Mouse (Mus musculus) fibroblast of lung, adult 2 months (primary cell): ENCODE data around the gene Pard3b.
"Not testable (repeated sequence)": the region's sequence is repeated elsewhere in the genome, so short reads cannot be mapped to it uniquely, and the experiment has no call there.

Experiments
- DNase-seq: peaks from one replicate; pipeline ENCODE4 v3.0.0-alpha.2; 2011; ENCODE audit warnings: low read depth

Pard3b gene

DNA sequence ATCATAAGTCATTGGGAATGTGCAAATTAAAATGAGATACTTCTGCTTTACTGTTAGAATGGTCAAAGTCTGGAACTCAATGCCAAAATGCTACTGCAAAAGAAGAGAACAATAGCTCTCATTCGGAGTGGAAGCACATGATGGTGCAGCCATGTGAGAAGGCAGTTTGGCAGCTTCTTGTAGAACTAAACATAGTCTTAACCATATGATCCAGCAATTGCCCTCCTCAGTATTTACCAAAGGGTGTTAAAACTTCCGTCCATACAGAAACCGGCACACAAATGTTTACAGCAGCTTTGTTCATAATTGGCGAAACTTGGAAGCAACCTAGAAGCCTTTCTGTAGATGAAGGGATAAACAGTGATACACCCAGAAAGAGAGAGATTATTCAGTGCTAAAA is 943.9 kb downstream of the Pard3b start:
- DNase-seq: no peak

DNA sequence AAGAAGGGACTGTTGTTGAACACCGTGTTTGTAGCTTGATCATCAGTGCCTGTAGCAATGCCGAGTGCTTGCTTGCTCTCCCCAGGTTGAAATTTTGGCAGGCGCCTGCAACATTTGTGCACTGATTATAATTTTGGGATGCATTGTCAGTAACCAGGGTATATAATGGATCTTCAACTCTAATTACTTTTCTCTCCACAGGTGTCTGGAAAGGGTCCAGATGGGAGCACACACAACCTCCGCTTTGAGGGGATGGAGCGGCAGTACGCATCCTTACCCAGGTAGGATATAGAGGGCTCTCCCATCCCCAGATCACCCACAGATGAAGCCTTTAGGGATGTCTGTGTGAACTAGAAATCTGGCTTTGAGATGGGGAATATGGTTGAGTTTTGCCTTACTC is 948.9 kb downstream of the Pard3b start:
- DNase-seq: no peak

DNA sequence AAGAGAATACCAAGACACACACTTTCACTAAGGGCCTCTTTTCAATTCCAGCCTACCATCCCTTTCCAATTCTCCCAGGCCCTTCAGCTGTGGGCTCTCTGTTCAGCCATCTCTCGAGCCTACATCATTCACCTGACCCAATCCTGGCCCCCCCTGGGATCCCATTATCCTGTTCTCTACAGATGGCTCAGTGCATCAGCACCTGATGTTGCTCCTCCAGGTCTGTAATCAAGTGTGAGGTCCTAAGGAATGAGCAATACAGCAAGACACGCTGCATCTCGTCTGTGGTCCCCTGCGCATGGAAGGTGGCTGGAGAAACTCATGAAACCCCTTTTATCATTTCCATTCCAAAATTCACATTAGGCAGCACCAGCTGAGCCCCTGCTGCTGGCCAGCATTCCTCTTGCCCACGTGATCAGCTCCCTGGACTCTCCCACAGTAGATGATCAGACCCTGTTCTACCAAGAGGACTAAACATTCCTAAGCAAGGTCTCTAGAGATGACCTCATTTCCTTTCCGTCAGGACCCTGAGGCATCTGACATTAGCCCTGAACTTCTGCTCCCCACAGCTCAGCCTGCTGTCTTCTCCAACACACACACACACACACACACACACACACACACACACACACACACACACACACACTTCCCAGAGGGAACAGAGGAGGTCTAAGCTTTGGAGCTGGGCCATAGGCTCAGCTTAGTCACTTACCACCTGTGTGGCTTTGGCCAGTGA is 952.8 kb downstream of the Pard3b start:
- no peak for DNase-seq

DNA sequence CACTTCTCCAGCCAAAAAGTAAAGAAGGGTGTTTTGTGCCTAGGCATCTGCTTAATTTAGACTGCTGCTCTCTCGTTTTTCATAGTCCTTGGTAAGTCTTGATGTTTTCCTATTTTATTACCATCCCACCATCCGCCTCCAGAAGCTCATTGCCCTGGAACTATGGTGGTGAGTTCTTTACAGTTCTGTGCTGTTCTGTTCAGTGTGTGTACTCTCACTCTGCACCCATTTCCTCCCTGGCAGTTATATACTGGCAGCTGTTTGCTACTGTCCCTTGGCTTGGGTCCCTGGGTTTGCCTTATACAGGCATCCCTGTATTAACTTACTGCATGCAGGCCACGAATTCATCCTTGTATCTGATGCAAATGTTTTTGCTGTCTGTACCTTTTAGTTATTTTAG is 956.8 kb downstream of the Pard3b start:
- DNase-seq: no peak

DNA sequence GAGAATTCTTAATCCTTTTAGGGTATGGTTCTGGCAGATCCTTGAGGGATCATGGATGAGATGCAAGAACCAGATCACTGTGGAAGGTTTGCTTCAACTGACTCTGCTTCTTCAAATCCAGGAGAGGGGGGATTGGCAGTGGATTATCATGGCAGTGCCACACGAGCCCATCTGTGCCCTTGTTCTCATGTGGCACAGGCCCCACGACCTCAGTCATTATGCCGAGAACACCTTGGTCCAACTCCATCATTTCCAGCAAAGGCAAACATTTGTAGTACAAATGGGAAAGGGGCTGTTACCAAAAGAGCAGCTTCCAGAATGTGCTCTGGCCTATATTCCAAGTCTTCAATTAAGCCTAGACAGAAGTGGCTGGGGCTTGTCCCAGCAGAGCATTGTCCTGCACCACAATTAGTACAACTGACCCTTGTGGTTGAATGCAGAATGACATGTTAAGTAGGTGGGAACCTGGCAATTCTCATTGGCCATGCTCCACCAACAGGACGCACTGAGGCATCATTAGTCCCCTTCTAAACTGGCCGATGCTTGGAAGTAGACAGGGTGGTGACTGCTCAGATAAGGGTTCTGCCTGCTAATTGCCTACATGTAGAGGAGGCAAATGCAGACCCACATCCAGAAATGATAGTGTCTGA is 959.3 kb downstream of the Pard3b start:
- DNase-seq: no peak

DNA sequence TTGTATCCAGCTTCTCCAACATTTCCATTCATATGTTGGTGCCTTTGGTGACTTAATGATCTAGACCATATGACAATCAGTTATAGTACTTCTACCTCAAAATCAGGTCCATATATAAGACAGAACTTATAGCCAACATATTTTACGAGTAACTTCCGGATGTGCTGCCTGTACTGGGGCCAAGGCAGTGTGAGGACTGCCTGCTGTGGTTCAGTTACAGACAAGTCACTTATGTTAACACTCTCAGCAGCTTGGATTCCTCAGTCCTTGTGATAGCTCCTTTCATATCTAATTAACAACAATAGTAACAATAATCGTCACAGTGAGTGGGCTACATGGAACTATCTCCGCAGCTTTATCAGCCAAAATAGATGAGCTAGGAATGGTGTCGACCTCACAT is 959.9 kb downstream of the Pard3b start:
- no peak for DNase-seq

DNA sequence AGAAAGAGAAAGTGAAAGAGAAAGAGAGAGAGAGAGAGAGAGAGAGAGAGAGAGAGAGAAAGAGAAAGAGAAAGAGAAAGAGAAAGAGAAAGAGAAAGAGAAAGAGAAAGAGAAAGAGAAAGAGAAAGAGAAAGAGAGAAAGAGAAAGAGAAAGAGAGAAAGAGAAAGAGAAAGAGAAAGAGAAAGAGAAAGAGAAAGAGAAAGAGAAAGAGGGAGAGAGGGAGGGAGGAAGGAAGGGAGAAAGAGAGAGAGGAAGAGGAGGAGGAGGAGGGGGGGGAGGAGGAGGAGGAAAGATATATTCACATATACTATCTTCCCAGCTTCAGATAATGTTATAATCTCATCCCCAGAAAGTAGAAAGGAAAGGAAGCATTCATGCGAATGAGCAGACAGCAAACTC is 966.0 kb downstream of the Pard3b start:
- not testable (repeated sequence) for DNase-seq

DNA sequence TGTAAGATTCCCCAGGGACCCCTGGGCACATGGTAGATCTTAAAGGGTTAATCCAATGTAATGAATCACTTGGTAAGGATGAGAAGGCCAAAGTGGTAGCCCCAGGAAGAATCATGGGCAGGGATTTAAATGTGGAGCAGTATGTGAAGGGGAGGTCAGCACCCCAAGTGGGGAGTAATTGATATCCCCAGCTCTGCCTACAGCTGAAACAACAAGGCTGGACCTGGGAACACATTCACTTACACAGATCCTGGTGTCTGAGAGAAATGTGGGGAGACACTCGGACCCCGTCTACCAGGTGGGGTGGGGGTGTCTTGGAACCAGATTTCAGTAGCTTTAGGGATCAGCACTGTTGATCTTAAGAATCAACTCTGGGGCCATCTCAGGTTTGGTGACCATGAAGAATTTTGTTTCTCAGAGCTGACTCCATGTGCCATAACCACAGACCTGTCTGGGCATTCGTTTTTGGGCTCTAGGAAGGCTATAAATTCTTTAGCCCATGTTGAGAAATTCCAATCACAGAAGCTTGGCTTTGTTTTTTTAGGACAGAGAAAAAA is 979.6 kb downstream of the Pard3b start:
- DNase-seq: peak; percentile 73

DNA sequence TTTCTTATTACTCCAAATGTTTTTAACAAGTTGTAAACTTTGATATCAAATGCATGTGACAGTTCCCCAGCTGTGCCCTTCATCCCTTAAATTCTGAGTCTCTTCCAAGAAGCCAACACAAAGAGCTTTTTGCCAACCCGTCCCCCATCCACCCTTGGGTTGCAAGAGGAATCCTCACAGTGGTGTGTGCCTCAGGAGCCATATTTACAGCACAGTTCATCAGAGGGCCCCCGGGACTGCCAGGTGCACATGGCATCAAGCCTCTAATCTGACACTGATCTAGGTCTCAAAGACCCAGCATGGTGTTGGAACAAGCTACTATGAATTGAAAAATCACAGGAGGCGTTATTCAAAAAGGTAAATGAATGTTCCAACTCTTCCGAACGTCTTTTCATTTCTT is 980.8 kb downstream of the Pard3b start:
- no peak for DNase-seq

DNA sequence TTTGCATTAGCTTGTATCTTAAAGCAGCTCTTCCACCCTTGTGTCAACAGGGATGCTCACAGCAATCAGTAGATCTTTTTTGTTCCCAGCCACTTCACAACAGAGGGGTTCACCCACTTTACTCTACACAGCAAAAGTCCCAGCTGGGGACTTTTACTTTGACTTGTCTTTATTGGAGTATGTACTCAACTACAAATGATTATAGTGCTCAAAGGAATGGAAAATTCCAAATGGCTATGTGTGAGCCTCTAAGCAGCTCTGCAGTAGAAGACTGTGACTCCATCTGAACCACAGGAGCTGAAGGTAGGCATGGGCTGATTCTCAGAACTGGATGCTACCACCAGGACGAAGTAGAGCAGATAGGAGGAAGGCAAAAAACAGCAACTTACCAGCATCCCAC is 983.8 kb downstream of the Pard3b start:
- DNase-seq: no peak

DNA sequence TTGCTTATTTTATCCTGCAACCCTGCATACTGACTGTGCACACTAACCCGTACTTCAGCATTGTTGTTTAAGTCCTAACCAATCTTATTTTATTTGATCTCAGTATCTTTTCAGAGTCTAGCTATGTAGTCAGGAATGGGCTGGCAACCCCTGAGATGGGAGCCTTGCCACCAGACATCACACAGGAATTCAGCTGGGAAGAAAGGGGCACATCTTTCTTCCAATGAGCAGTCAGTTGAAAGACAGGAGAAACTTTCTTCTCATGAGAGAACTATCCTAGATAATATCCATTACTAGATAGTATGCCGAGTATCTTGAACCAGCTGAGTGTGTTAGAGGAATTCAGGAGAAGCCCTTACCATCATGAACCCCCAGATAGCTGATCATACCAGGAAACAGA is 985.5 kb downstream of the Pard3b start:
- no peak for DNase-seq

DNA sequence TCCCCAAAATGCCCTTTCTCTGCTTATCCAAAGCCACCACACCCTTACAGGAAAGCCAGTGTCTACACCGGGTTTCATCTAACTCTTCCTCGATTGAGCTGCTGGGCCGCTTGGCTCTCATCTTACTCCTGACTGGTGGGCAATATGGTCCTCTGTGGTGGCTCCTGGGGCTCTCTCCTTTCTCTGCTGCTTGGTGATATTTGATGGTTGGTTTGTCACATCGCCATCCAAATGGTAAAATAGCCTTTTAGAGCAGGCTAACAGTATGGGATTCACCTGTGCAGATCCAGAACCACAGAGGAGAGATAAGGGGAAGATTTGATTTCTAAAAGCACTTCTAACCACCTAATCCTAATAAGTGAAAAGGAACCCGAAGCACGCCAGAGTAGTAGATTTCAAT is 986.2 kb downstream of the Pard3b start:
- no peak for DNase-seq

DNA sequence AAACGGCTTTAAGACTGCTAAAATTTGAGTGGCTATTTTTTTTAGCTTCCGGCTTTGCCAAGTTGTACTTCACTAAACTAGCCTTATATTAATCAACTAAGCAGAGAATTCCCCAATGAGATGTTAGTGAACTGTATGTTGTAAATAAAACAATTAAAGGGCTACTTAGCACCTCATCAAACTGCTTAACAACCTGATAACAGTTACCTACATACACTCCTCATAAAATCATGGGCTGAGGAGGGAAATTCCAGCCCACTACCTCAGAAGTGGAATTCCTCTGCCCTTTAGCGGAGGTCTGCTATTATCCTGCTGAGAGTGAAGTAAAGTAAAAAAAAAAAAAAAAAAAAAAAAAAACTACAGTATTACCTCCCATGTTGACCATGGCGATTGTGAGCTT is 986.7 kb downstream of the Pard3b start:
- DNase-seq: no peak

DNA sequence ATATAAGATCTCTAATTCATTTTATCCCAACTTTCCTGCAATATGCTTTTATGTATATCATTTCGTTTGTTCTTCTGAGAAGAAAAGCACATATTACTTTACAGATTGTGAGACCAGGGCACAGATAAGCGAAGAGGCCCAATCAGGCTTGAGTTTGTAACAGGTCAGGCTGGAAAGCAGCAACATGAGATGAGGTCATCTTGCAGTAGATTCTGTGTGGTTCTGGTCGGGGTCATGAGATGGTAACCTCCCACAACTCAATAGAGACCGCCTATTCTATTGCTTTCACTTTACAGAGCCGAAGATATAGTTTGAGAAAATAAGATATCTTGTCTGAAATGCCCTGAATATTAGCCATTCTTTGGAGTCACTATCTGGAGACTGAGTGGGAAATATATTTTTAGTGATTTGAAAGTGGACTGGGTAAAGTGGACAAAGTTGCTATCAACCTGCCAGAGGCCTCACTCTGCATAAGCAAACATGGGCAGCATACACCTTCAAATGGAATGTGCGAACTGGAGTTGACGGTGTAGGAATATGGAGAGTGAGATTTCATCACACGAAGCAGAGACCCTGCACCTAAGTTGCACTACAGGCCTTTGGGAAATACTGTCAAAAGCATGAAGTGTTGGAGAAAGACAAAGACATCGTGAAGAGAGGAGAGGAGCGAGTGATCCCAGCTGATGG is 987.3 kb downstream of the Pard3b start:
- DNase-seq: no peak

DNA sequence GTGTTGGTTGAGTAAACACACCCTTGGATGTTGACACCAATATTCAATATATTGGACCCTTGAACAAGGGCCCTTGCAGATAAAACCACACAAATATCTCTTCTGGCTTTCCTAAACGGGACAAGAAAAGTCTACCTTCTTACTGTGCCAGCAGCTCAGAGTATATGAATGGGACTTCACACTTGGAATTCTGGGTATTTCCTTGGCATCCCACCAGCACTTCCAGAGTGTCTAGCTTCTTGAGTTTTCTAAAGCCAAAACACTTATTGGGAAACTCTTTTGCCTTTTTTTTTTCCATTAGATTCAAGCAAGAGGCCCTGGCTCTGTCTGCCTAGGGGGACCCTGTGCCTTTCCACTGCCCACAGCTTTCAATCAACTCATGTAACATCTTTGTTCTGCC is 991.3 kb downstream of the Pard3b start:
- DNase-seq: peak; percentile 51

DNA sequence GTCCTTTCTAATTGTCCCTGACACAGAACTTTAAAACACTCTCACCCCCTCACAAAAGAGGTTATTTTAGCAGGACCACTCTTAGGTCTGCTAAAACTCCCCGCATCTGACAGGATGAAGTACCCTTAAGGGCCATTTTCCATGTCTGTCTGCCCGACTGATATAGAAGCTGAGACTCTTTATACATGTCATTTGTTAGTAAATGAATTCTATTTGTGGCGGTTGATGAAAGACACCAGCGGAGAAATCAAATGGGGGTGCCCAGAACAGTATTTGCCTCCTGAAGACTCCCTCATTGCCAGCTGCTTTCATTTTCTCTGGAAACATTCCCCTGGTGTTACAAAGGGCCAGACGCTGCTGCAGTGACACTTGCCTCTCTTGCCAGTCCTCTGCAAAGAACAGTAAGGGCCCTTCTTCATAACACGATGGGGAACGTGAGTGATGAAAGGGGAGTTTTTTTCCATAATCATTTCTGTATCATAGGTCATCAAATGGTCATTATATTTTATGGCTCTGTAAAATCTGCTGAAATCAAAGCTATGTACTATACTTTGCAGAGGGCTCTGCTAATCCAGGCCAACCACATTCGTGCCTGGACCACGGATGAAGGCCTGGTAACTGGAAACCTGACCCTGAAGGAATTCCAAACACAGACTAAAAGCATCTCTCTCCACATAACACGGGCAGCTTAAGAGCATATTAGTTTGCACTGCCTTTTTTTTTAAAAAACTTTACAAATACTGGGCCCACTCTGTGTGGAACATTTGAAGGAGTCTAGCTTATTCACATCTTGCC is 993.1 kb downstream of the Pard3b start:
- DNase-seq: no peak

DNA sequence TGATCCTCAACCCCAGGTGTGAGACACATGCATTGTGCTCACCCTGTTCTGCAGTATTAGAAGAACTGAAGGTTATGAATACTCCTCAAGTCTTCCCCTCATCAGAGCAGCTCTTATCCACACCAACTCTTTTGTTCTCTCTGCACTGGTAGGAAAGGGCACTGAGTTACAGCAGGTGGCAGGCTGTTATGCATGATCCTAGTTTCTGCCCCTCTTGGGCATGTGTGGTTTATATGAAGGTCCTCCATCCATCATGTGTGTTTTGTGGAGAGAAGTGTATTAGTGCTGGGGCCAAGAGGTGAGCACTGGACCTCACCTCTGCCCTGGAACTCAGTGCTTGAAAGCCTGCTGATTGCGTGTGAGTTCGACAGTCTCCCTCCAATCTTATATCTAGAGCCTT is 994.3 kb downstream of the Pard3b start:
- DNase-seq: no peak

DNA sequence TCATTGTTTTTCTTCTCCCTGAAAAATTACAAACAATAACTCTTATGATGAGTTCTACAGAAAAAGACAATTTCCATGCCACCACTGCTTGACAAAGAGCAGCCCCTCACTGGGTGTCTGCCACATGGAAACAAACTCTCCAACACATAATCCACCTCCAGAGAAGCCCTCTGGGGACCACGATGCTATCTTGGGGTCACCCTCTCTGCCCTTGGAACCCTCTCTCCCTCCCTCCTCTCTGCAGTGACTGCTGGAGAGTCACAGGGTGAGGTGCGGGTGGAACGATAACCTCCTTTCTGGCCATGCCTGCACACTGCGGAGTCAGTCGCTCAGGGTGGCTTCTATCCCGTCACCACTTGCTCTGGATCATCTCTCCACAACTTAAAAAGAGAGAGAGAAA is 996.6 kb downstream of the Pard3b start:
- DNase-seq: no peak

DNA sequence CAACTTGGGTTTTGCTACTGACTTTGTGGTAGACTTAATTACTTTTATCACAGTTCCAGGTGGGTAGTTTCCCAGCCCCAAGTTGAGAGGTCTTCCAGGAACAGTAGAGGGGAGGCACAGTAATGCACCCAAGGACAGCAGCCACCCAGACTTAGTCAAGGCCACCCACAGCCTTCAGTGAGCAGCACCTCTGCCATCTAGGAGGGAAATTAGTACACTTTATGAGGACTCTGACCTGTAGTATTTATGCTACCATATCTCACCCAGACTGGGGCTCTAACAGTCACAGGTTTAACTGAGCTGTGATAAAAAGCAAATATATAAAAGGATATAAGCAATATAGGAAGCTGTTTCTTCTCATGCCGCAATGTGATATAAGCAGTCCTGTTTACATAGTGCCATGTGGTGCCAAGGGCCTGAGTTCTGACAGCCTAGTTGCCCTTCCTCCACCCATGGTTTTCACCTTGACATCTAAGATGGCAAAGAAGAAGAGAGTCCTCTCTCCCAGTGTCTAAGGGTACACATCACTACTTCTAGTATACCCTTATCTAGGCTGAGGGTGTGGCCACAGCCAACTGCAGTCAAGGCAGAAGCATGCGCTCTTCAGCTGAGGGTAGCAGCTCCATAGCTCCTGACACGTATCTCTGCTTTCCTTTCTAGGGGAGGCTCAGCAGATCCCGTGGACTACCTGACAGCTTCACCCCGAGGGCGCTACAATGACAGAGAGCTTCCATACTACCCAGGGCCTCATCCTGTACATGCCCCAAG is 998.5 kb downstream of the Pard3b start:
- no peak for DNase-seq

DNA sequence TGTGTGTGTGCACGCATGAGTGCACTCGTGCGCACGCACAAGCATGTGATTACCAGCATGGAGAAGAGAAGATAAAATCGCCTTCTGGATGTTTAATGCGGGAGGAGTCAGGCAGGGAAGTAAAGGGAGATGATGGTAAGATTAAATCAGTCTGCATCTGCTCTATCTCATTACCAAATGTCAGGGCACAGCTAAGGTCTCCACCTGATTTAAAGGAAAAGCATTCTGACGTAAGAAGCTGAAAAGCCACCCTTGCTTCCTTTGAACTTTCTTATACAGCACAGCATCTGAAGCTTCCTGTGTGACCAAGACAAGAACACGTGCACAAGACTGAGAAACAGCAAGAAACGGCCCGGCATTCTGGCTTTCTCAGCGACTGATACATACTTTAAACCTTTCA is 1000.4 kb downstream of the Pard3b start:
- no peak for DNase-seq

DNA sequence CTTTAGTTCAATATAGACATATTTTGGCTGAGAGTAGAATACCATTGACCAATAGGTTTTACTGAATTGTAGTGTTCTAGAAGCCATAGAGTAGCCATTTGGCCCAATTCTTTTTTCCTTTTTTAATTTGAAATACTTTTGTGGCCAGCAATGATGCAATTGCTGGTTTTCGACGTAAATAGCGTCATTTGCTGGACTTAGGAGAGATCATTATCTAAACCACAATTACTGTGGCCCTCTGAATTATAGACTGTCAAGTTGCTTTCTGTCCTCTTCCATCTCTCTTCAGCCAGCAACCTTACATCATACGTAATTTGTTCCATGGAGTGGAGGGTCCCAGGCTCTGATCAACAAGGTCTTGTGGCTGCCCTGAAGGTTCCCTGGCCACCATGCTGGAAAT is 1000.8 kb downstream of the Pard3b start:
- no peak for DNase-seq
